In genomic region chr10:39563552-39564223, GRCm38 (mm10) we compare ENCODE assay signal across 10 mouse cellular contexts. TPM values are rescaled to one million over a fixed set of nuclear protein-coding genes. Genes with fewer than 3 reads are reported as not detected.
DNase-seq lines count a peak whose midpoint lies in the region; ATAC-seq lines count a peak whose summit lies in the region.
"Had no signal": no experiment of that assay in that cellular context is flagged by ENCODE, and none has a peak within 500 bp of the region (broad histone marks: within the 10 kb centered on the region; RNA-seq: fewer than 3 reads in every experiment).

No protein-coding gene starts in this region.

- no peaks in the 10 kb centered on the region for H3K36me3 ChIP-seq in kidney, embryonic 16.5 days (ENCODE audit: insufficient read depth, low read length)
- peaks cover 39% of the 10 kb centered on the region for H3K36me3 ChIP-seq in forebrain, embryonic 13.5 days (ENCODE audit: poor library complexity, severe bottlenecking)
- no peaks in the 10 kb centered on the region for H3K36me3 ChIP-seq in limb, embryonic 10.5 days
- peaks cover 10% of the 10 kb centered on the region; the same call in 1 of the 2 replicates for H3K36me3 ChIP-seq in neural tube, embryonic 15.5 days

- DNase-seq in kidney, adult 9 months: no peak
- DNase-seq in limb, embryonic 10.5 days (ENCODE audit: low spot score): no peak
- no peak for DNase-seq in cerebellum, adult 9-10 months
- DNase-seq in left cerebral cortex, adult 8-10 months (ENCODE audit: low spot score in 2 of 2): no peak
- DNase-seq in adrenal gland, postnatal 36 days: no peak
- DNase-seq: right cerebral cortex, postnatal 4 days had no signal

- H3K4me2 ChIP-seq in kidney, embryonic 16.5 days (replicated peaks; ENCODE audit: low read depth, low read length): 0 out of 2 replicates have a peak overlapping the region, but pooled peaks have one; percentile 11
- H3K4me2 ChIP-seq in forebrain, embryonic 13.5 days: no peak overlapping the region
- no peak overlapping the region for H3K4me2 ChIP-seq in neural tube, embryonic 15.5 days

- 0 out of 2 replicates have a peak overlapping the region, but pooled peaks have one; percentile 13 for H3K9ac ChIP-seq in kidney, embryonic 16.5 days (replicated peaks; ENCODE audit: low read length)
- no peak overlapping the region for H3K9ac ChIP-seq in forebrain, embryonic 13.5 days
- no peak overlapping the region; the same call in 1 of the 2 replicates for H3K9ac ChIP-seq in neural tube, embryonic 15.5 days (replicated peaks)

- H3K4me3 ChIP-seq in kidney, embryonic 16.5 days (ENCODE audit: low read length): no peak overlapping the region
- H3K4me3 ChIP-seq in forebrain, embryonic 13.5 days: no peak overlapping the region
- no peak overlapping the region for H3K4me3 ChIP-seq in limb, embryonic 10.5 days
- H3K4me3 ChIP-seq in neural tube, embryonic 15.5 days (replicated peaks): no peak overlapping the region

- peak; percentile 52 for ATAC-seq in kidney, embryonic 16.5 days (ENCODE audit: low FRiP score, low TSS enrichment)
- 0 out of 2 replicates have a peak, but pooled peaks have one; percentile 23 for ATAC-seq in forebrain, embryonic 13.5 days
- no peak for ATAC-seq in neural tube, embryonic 15.5 days (ENCODE audit: low FRiP score)

- H3K4me1 ChIP-seq in kidney, embryonic 16.5 days (ENCODE audit: insufficient read depth, low read length): peaks cover 50% of the 10 kb centered on the region
- H3K4me1 ChIP-seq in forebrain, embryonic 13.5 days: peaks cover 26% of the 10 kb centered on the region
- peaks cover 47% of the 10 kb centered on the region for H3K4me1 ChIP-seq in limb, embryonic 10.5 days
- peaks cover 37% of the 10 kb centered on the region for H3K4me1 ChIP-seq in neural tube, embryonic 15.5 days

- no peaks in the 10 kb centered on the region for H3K27me3 ChIP-seq in kidney, embryonic 16.5 days (ENCODE audit: insufficient read depth, low read length)
- H3K27me3 ChIP-seq in forebrain, embryonic 13.5 days: no peaks in the 10 kb centered on the region
- H3K27me3 ChIP-seq in limb, embryonic 10.5 days (ENCODE audit: low read depth, poor library complexity, severe bottlenecking): no peaks in the 10 kb centered on the region
- H3K27me3 ChIP-seq in neural tube, embryonic 15.5 days (replicated peaks): no peaks in the 10 kb centered on the region

- H3K27ac ChIP-seq in kidney, embryonic 16.5 days (ENCODE audit: low read length): 0 out of 2 replicates have a peak overlapping the region, but pooled peaks have one; percentile 31
- peak overlapping the region; percentile 26 for H3K27ac ChIP-seq in forebrain, embryonic 13.5 days
- peak overlapping the region; percentile 81 for H3K27ac ChIP-seq in limb, embryonic 10.5 days
- H3K27ac ChIP-seq in neural tube, embryonic 15.5 days (replicated peaks): peak overlapping the region; percentile 3

- no peaks in the 10 kb centered on the region for H3K9me3 ChIP-seq in kidney, embryonic 16.5 days (ENCODE audit: low read length)
- no peaks in the 10 kb centered on the region for H3K9me3 ChIP-seq in forebrain, embryonic 13.5 days (replicated peaks)
- H3K9me3 ChIP-seq in limb, embryonic 10.5 days (replicated peaks): no peaks in the 10 kb centered on the region
- no peaks in the 10 kb centered on the region for H3K9me3 ChIP-seq in neural tube, embryonic 15.5 days (replicated peaks)
- H3K9me3 ChIP-seq: G1E had no signal

- 29% methylated on average over 24 of the region's 24 CpGs for WGBS in kidney, embryonic 16.5 days
- 45% methylated on average over 24 of the region's 24 CpGs for WGBS in forebrain, embryonic 13.5 days
- WGBS in limb, embryonic 10.5 days: 42% methylated on average over 24 of the region's 24 CpGs
- WGBS in neural tube, embryonic 15.5 days: 41% methylated on average over 24 of the region's 24 CpGs

RNA-seq across cellular contexts. Expression of gene Traf3ip2, which starts 49.0 kb away (rescaled TPM):
- polyA plus RNA-seq in kidney, embryonic 16.5 days (2015; fragmentation: Nextera tagmentation; extraction: Ambion mirVana): 18.4 and 18.9 TPM in 2 replicates
- 3.6 and 4.6 TPM in 2 replicates for polyA plus RNA-seq in forebrain, embryonic 13.5 days (2015; fragmentation: Nextera tagmentation; extraction: Ambion mirVana)
- 7.2 and 8.7 TPM in 2 replicates for polyA plus RNA-seq in limb, embryonic 10.5 days (2016; fragmentation: Nextera tagmentation; extraction: Ambion mirVana)
- 3.8 and 9.4 TPM in 2 replicates for polyA plus RNA-seq in neural tube, embryonic 15.5 days (2015; fragmentation: Nextera tagmentation; extraction: Ambion mirVana)
- total RNA-seq in left cerebral cortex, adult 8-10 months (2022): 1 to 10 TPM; 1.1 to 2.0 (median 1.5) TPM
- total RNA-seq in adrenal gland, postnatal 36 days (2021): 10 to 100 TPM; 12.5 to 18.9 TPM

Comparison
In these comparisons a context has a peak if more than half of its experiments do, and no peak if none do; other contexts are left out.
1. H3K27ac ChIP-seq: peak in every context shown above with its lines; median percentile 81 in limb, embryonic 10.5 days; 31 in kidney, embryonic 16.5 days; 26 in forebrain, embryonic 13.5 days; 3 in neural tube, embryonic 15.5 days.